In genomic region chr13:30902286-30902685, GRCm38 (mm10) we compare ENCODE assay signal across 21 mouse cellular contexts. TPM values are rescaled to one million over a fixed set of nuclear protein-coding genes. Genes with fewer than 3 reads are reported as not detected.
A peak's percentile ranks its signal among the peaks of the same experiment; 100 is the strongest.
DNase-seq lines count a peak whose midpoint lies in the region; ATAC-seq and TF ChIP-seq lines count a peak whose summit lies in the region.
"Had no signal": no experiment of that assay in that cellular context is flagged by ENCODE, and none has a peak within 500 bp of the region (broad histone marks: within the 10 kb centered on the region; RNA-seq: fewer than 3 reads in every experiment).

No protein-coding gene starts in this region.

- peaks cover 29% of the 10 kb centered on the region for H3K36me3 ChIP-seq in hindbrain, embryonic 13.5 days

- no peak overlapping the region for H3K4me3 ChIP-seq in gastrocnemius, adult 2 months
- H3K4me3 ChIP-seq in hindbrain, embryonic 13.5 days: no peak overlapping the region
- H3K4me3 ChIP-seq: embryonic facial prominence, embryonic 12.5 days; forebrain, embryonic 15.5 days; heart, embryonic 12.5 days had no signal

- no peaks in the 10 kb centered on the region for H3K27me3 ChIP-seq in hindbrain, embryonic 13.5 days
- H3K27me3 ChIP-seq: embryonic facial prominence, embryonic 12.5 days; forebrain, embryonic 15.5 days; heart, embryonic 12.5 days had no signal

- H3K4me1 ChIP-seq in hindbrain, embryonic 13.5 days (replicated peaks): no peaks in the 10 kb centered on the region
- H3K4me1 ChIP-seq: embryonic facial prominence, embryonic 12.5 days; forebrain, embryonic 15.5 days; heart, embryonic 12.5 days had no signal

- TF ChIP-seq CTCF in gastrocnemius, adult 2 months (IDR thresholded peaks at IDR 0.05): no peak

- H3K9me3 ChIP-seq in hindbrain, embryonic 13.5 days: no peaks in the 10 kb centered on the region
- H3K9me3 ChIP-seq: embryonic facial prominence, embryonic 12.5 days; forebrain, embryonic 15.5 days; G1E; heart, embryonic 12.5 days had no signal

- WGBS in hindbrain, embryonic 13.5 days: 51% methylated on average over 2 of the region's 2 CpGs

- no peak overlapping the region for H3K9ac ChIP-seq in hindbrain, embryonic 13.5 days
- H3K9ac ChIP-seq: embryonic facial prominence, embryonic 12.5 days; forebrain, embryonic 15.5 days; heart, embryonic 12.5 days had no signal

- no peak overlapping the region for H3K27ac ChIP-seq in gastrocnemius, adult 2 months
- H3K27ac ChIP-seq in hindbrain, embryonic 13.5 days: no peak overlapping the region
- H3K27ac ChIP-seq: embryonic facial prominence, embryonic 12.5 days; forebrain, embryonic 15.5 days had no signal

- intact Hi-C loops in gastrocnemius, adult 2 months (cut with DNase I): loop anchor here (5.0 to 10.0 kb wide), 3 partner anchors 180 to 715 kb away; no protein-coding TSS in a partner anchor

- no peak for ATAC-seq in hindbrain, embryonic 13.5 days (ENCODE audit: low FRiP score)
- ATAC-seq: forebrain, embryonic 15.5 days; intestine, postnatal 0 days had no signal

- no peak overlapping the region for H3K4me2 ChIP-seq in hindbrain, embryonic 13.5 days
- H3K4me2 ChIP-seq: embryonic facial prominence, embryonic 12.5 days; forebrain, embryonic 15.5 days; heart, embryonic 12.5 days had no signal

- DNase-seq in adrenal gland, adult (ENCODE audit: inconsistent age in 2 of 2, low spot score in 1 of 2): peak; percentile 35 to 75
- DNase-seq in adrenal gland, postnatal 4 days (ENCODE audit: low spot score in 2 of 2): no peak
- DNase-seq in gastrocnemius, adult 2 months: peak; percentile 36
- no peak for DNase-seq in gastrocnemius, adult 8-10 months (ENCODE audit: low spot score in 2 of 2)
- DNase-seq in adrenal gland, postnatal 36 days: peak; percentile 51 to 56
- DNase-seq in lung, postnatal 14 days: no peak
- DNase-seq: cerebellum, adult 18-20 months; cerebellum, adult 9-11 months; gastrocnemius, postnatal 14 days; heart, postnatal 36 days; kidney, adult 8-10 months had no signal

RNA-seq across cellular contexts. Expression of gene Hus1b, which starts 45.3 kb away (rescaled TPM):
- total RNA-seq in adrenal gland, postnatal 4 days (2021): under 1 TPM; 0.51 to 0.59 TPM
- under 1 TPM in 1 of 2 experiments, not detected in 1; 0.28 TPM for total RNA-seq in gastrocnemius, adult 2 months (2021)
- total RNA-seq in gastrocnemius, adult 8-10 months (2022): under 1 TPM in 1 of 4 experiments, not detected in 3; 0.32 TPM
- total RNA-seq in adrenal gland, postnatal 36 days (2021): under 1 TPM; 0.46 to 0.96 TPM
- polyA plus RNA-seq in hindbrain, embryonic 13.5 days (2015; fragmentation: Nextera tagmentation; extraction: Ambion mirVana): not detected in 2 replicates
- polyA plus RNA-seq: forebrain, embryonic 11.5 days; forebrain, embryonic 15.5 days; G1E; heart, embryonic 12.5 days; heart, embryonic 16.5 days; hindbrain, embryonic 11.5 days; hindbrain, embryonic 16.5 days; intestine, postnatal 0 days had no signal

Comparison
In these comparisons a context has a peak if more than half of its experiments do, and no peak if none do; other contexts are left out.
1. DNase-seq: peak in adrenal gland, adult (2 of 2), gastrocnemius, adult 2 months (single experiment) and adrenal gland, postnatal 36 days (2 of 2); none in adrenal gland, postnatal 4 days (0 of 2), gastrocnemius, adult 8-10 months (0 of 2) and lung, postnatal 14 days (single experiment).